Mouse (Mus musculus) lung, adult 10 weeks (tissue): ENCODE measurements around the gene Kcnj5. TPM values are rescaled to one million over a fixed set of nuclear protein-coding genes. Genes with fewer than 3 reads are reported as not detected.

Source experiments
- polyA plus RNA-seq: library from polyadenylated mRNA; stranded (reverse); fragments of 350-450 nt; fragmentation: Illumina TruSeq; extraction: RNeasy Lipid Tissue Mini Kit (QIAGEN cat#74804); gene quantifications from one replicate; pipeline ENCODE4 v1.2.3, GENCODE M21; 2014; ENCODE audit warnings: low read depth, low replicate concordance; ENCODE audit not compliant: insufficient read depth

Gene Kcnj5
- polyA plus RNA-seq = 1.7 TPM

GRCm38 (mm10) chr9:32344051-32344450 is at the start of gene Kcnj5:
TSS of gene Kcnj5 (minus strand) at chr9:32344350.

GRCm38 (mm10) chr9:32372202-32372601 is 28.1 kb upstream of the Kcnj5 start, which contains the start of gene Kcnj1:
TSS of gene Kcnj1 (plus strand) at chr9:32372493.

Other genes with a start within 250 kb of the Kcnj5 start
- 1.5 TPM for gene Arhgap32, start 228.2 kb downstream of the Kcnj5 start, polyA plus RNA-seq
- gene Kcnj1, start 28.1 kb upstream of the Kcnj5 start, polyA plus RNA-seq = 0.10 TPM
- gene Fli1, start 198.5 kb upstream of the Kcnj5 start, polyA plus RNA-seq = 10.8 TPM